Mouse (Mus musculus): Measurements from ENCODE around the gene Rab7b.

Gene Rab7b

GRCm38 (mm10) chr1:131743868-131744464 lies 55.5 kb downstream of the Rab7b start, which contains the start of gene Slc26a9:
Slc26a9 (plus strand) TSS chr1:131744022.
- peak in 1 of 2 experiments; percentile 65 for DNase-seq

DNA sequence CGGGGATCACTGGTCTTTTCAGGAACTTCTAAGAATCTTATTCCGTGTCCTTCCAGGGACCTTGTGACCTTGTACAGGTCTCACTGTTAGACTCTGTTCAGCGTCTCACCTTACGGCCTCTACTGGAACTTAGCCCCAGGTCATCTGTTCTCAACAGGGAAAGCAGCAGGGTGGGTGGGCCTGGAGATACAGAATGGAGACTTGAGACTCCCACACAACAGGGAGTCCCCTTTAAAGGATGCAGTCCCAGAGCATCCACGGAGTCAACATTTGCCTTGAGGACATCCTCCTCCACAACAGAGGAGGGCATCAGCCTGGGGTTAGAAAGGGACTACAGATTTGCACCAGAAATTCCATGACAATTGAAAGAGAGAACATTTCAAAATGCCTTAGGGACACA lies 56.9 kb downstream of the Rab7b start:
- DNase-seq, result no peak

DNA sequence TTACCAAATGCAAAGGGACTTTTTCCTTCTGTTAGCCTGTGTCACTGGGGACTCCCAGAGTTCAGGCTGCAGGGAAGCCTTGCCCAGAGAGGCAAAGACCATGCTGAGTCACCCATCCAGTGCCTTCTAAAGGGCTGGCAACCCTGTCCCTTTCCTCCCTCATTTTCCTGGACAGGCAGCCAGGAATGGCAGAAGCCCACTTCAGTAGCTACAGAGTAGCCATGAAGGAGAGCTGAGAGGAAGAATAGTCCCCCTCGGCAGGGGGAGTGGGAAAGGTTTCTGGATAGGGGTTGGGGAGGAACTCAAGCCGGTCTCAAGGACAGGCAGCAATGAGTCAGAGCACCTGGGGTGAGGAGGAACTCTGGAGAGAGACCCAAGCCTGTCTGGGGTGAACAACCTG lies 59.3 kb downstream of the Rab7b start:
- DNase-seq, result no peak

- DNase-seq, result no peak
These were observed 60.1 kb downstream of the Rab7b start for GRCm38 (mm10) chr1:131748636-131749035.

DNA sequence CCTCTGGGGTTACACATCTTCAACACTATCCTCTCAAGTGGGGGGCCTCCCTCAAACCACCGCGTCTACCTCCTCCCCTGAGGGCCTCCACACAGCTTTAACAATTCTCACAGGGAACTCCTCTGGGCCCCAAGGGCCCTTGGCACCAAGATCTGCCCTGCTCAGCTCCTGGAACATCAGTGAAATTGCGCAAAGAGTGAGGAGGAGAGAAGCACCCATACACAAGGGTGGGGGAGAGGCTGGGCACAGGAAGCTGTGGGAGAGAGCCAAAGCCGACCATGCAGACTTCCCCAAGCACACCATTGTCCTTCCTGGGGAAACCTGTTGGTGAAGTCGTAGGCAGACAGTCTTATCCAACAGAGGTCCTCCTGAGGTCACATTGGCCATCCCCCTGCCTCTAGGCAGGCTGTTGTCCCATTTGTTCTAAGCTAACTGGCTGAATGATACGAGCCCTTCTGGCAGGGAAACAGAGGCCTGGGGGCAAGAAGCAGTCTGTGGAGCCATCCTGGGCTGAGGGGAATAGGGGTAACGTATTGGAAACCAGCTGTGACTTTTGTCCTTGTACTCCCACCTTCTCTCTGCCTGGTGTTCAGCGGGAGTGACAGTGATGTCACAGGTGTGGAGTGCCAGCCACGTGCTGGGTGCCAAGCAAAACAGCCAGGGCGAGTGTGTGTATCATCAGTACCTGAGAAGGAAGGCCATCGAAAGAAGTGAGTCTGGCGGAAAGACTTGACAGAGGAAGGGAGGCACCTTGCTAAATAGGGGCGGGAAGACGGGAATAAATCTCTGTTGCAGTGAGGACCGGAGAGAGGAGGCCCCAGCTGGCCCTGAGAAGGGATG lies 61.4 kb downstream of the Rab7b start:
- peak; percentile 55 to 74 for DNase-seq

DNA sequence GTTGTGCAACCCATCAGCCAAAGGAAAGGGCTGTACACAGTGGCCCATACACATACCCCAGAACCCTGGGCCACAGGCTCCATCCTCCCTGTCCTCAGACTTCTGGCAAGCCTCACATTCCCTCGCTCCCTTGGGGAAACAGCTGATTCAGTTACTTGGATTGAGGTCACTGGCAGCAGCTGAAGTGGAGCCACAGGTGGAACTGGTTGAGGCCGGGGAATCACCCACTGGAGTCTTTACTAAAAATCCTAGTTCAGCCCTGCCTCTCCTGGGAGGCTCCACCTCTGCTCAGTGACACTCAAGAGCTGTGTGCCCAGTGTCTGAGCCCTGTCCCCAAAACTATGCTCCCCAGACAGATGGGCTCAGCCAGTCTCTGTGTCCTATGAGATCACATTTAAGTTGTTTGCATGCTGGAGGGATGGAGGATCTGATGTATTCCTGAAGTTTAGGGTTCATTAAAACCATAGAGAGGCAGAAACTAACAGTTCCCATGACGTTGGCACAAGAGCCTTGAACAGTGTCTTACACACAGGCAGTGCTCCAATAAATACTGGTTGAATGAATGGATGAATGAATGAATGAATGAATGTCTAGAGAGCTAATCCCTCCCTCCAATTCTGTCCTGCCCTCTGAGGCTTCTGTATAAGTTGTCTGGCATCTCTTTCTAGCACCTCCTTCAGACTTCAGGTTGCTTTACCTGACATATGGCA lies 62.8 kb downstream of the Rab7b start:
- peak in 1 of 2 experiments; percentile 65 for DNase-seq

GRCm38 (mm10) chr1:131751891-131752311 lies 63.4 kb downstream of the Rab7b start:
- DNase-seq, result peak in 1 of 2 experiments; percentile 37

- DNase-seq, result no peak
These were observed 65.8 kb downstream of the Rab7b start for GRCm38 (mm10) chr1:131754212-131754829.

DNA sequence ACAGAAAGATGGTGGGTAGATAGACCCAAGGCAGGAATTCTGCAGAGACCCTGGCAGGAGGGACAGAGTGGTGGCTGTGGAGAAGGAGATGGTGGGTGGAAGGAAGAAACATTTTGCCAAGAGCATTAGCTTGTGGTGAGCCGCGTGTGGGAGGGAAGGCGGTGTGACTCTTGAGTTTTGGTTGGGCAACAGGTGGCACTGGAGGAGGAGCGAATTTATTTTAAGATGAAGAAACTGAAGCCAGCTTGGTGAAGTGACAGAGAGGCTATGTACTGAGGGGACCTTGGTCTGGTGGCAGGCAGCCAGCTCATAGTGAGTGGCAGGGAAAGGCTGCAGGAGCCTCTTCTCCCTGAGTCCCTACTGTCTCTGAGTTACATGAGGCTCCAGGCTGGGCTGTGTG lies 66.4 kb downstream of the Rab7b start:
- DNase-seq, result peak; percentile 59 to 64

DNA sequence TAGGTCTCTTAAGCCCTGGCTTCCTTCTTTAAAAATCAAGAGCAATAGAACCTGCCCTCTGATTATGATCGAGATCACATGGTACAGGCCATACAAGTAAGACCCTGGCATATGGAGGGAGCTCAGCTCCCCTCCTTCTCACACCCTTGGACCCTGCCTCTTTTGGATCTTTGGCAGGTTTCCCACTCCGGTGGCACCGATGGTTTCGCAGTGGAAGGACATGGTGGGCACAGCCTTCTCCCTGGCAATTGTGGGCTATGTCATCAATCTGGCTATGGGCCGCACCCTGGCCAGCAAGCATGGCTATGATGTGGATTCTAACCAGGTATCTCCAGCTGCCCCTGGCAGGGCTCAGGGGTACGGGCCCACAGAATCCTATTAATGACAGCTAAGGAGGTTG lies 68.7 kb downstream of the Rab7b start:
- peak in 1 of 2 experiments; percentile 13 for DNase-seq

- DNase-seq, result no peak
These were observed 70.3 kb downstream of the Rab7b start for GRCm38 (mm10) chr1:131758796-131759195.

DNA sequence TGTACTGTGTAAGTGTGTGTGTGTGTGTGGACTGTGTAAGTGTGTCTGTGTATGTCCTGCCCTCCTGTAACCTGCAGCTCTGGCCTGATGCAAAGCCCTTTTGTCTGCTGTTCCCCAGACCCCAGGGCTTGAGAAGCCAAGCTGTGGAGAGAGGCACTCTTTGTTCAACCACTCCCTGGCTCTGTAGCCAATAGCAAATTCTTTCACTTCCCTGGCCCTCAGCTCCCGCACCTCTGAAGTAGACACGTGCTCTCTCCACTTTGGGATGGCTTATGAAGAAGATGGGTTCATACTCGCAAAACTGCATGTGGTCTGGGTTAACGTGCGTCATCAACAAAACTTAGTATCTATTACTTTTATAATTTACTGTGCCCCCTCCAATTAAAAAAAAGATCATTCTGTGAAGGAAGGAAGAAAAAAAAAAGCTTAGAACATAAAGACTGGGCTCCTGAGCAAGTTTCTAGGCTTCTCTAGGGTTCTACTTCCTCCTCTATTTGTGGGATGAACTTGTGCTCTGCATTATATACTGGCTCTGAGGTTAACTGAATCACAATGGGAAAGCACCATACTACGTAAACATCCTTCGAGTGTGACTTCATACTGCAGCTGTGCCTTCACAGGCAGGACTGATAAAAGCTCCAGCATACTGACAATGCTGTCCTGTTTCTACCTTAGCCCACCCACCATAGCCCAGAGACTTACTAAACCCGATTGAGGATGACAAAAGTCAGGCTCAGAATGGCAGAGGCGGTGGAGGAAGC lies 71.4 kb downstream of the Rab7b start:
- peak in 1 of 2 experiments; percentile 34 for DNase-seq

GRCm38 (mm10) chr1:131760428-131760820 lies 71.9 kb downstream of the Rab7b start:
- DNase-seq, result no peak

GRCm38 (mm10) chr1:131761079-131761831 lies 72.8 kb downstream of the Rab7b start:
- DNase-seq, result peak; percentile 51 to 59

GRCm38 (mm10) chr1:131763683-131764082 lies 75.2 kb downstream of the Rab7b start:
- peak in 1 of 2 experiments; percentile 12 for DNase-seq

DNA sequence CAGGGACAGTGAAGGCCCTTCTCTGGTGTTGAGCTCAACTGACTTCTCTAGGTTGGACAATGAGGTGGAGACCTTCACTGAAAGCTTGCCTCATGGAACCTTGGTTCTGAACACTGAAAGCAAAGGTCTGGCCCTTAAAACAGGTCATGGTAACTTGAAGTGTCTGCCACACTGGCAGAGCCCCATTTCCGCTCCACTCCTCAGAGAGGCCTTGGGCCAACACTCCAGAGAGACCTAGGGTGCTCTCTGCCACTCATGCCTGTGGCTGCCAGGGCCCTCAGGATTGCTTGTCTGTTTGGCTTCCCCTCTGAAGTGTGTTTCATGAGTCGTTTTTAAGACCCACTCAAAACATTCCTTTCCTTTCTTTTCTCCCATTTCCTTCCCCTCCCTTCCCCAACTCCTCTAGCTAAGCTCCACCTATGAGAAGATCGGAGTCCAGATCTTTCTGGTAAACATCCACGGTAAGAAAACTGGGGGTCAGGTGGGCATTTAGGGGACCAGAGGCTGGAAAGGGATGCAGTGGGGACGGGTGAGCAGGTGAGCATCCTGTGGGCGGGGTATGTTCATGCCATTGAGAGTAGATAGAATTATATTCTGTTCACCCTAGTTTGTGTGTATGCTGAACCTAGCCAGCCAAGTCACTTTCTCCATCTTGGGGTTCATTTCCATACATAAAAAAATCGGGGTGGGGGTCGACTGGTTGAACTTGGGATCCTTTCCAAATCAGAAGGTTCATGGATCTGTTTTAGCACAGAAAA lies 76.3 kb downstream of the Rab7b start:
- DNase-seq, result peak; percentile 73 to 91

All from lung, postnatal 4 days (tissue).